ENCODE assay signal across 8 mouse cellular contexts in the genomic region with DNA sequence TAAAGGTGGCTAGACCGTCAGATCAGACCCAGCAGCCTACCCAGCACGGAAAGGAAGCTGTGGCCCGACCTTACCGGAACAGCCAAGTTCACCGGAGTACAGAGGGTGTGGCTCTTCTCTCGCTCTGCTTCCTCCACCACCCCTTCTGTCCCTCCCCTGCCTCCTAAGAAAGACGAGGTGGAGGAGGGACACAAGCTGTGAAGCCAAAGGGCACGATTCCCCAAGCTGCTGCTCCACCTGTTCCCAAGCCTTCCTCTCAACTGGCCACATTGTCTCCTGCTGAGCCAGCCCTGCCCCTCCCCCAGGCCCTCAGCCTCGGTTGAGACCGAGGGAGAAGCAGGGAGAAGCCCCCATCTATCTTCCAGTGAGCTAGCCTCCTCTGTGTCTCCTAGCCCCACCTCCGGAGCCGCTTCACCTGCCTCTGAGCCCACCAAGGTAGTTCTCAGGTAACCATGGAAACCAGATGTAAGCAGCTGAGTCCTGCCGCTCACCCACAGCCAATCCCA. TPM values are rescaled to one million over a fixed set of nuclear protein-coding genes. Genes with fewer than 3 reads are reported as not detected.
DNase-seq lines count a peak whose midpoint lies in the region; ATAC-seq lines count a peak whose summit lies in the region.

No protein-coding gene starts in this region.

- DNase-seq in urinary bladder, postnatal 14 days (ENCODE audit: low spot score) = peak; percentile 54
- no peak for DNase-seq in urinary bladder, postnatal 10 days (ENCODE audit: low spot score)
- DNase-seq in kidney, postnatal 36 days = peak; percentile 35 to 77
- peak; percentile 50 for DNase-seq in mesoderm, embryonic 11.5 days (ENCODE audit: low read depth, low spot score)
- no peak for DNase-seq in frontal cortex, postnatal 36 days (ENCODE audit: low spot score in 2 of 2)
- no peak for DNase-seq in layer of hippocampus, adult 8-10 months (ENCODE audit: low spot score in 2 of 2)
- DNase-seq in adrenal gland, adult 2 months = no peak

- no peak overlapping the region for H3K4me2 ChIP-seq in heart, embryonic 16.5 days (ENCODE audit: low read depth, low read length)

- 0 out of 2 replicates have a peak, but pooled peaks cover 3% of the 10 kb centered on the region for H3K36me3 ChIP-seq in heart, embryonic 16.5 days (ENCODE audit: control insufficient read depth, insufficient read depth)

- peaks cover 8% of the 10 kb centered on the region for H3K4me1 ChIP-seq in heart, embryonic 16.5 days (ENCODE audit: control insufficient read depth, insufficient read depth, low read length)

- peaks cover 3% of the 10 kb centered on the region; the same call in 1 of the 2 replicates for H3K27me3 ChIP-seq in heart, embryonic 16.5 days (ENCODE audit: control insufficient read depth, insufficient read depth, low read length)

- ATAC-seq in heart, embryonic 16.5 days (replicated peaks; ENCODE audit: extremely low read depth, insufficient read depth, low FRiP score) = 0 out of 2 replicates have a peak, but pooled peaks have one; percentile 8

- no peaks in the 10 kb centered on the region for H3K9me3 ChIP-seq in heart, embryonic 16.5 days (replicated peaks; ENCODE audit: control insufficient read depth, low read length)

- WGBS in heart, embryonic 16.5 days = 38% methylated on average over 13 of the region's 13 CpGs

- no peak overlapping the region for H3K4me3 ChIP-seq in heart, embryonic 16.5 days (ENCODE audit: low read length)

- H3K9ac ChIP-seq in heart, embryonic 16.5 days (ENCODE audit: low read length) = no peak overlapping the region

- no peak overlapping the region for H3K27ac ChIP-seq in heart, embryonic 16.5 days (ENCODE audit: low read length)

RNA-seq across cellular contexts. Expression of gene Mroh3, which starts 38.5 kb away (rescaled TPM):
- not detected in 2 replicates for polyA plus RNA-seq in heart, embryonic 16.5 days (2015; fragmentation: Nextera tagmentation; extraction: Ambion mirVana)
- 1 to 10 TPM in 2 of 4 experiments, under 1 TPM in 2; 0.71 to 3.1 (median 2.0) TPM for total RNA-seq in layer of hippocampus, adult 8-10 months (2022)
- not detected for total RNA-seq in adrenal gland, adult 2 months (2021)
- polyA plus RNA-seq in adrenal gland, adult 2 months (2012; rRNA removed) = not detected in 2 replicates

RNA-seq across cellular contexts. Expression of gene Kif21b, which starts 43.0 kb away (rescaled TPM):
- polyA plus RNA-seq in heart, embryonic 16.5 days (2015; fragmentation: Nextera tagmentation; extraction: Ambion mirVana) = 1.8 and 2.6 TPM in 2 replicates
- total RNA-seq in layer of hippocampus, adult 8-10 months (2022) = 10 to 100 TPM; 42.0 to 44.3 (median 42.9) TPM
- 1 to 10 TPM; 2.2 to 5.1 TPM for total RNA-seq in adrenal gland, adult 2 months (2021)
- polyA plus RNA-seq in adrenal gland, adult 2 months (2012; rRNA removed) = 4.5 and 6.5 TPM in 2 replicates

RNA-seq across cellular contexts. Expression of gene Inava, which starts 59.9 kb away (rescaled TPM):
- 2.6 TPM in 2 replicates for polyA plus RNA-seq in heart, embryonic 16.5 days (2015; fragmentation: Nextera tagmentation; extraction: Ambion mirVana)
- 1 to 10 TPM; 2.3 to 3.7 (median 3.0) TPM for total RNA-seq in layer of hippocampus, adult 8-10 months (2022)
- under 1 TPM in 1 of 2 experiments, not detected in 1; 0.24 TPM for total RNA-seq in adrenal gland, adult 2 months (2021)
- 0.19 and 0.33 TPM in 2 replicates for polyA plus RNA-seq in adrenal gland, adult 2 months (2012; rRNA removed)

Comparison
In these comparisons a context has a peak if more than half of its experiments do, and no peak if none do; other contexts are left out.
1. DNase-seq: peak in urinary bladder, postnatal 14 days (single experiment), kidney, postnatal 36 days (2 of 2) and mesoderm, embryonic 11.5 days (single experiment); none in urinary bladder, postnatal 10 days (single experiment), frontal cortex, postnatal 36 days (0 of 2), layer of hippocampus, adult 8-10 months (0 of 2) and adrenal gland, adult 2 months (single experiment).
2. RNA of gene Kif21b, which starts 43.0 kb away (total RNA-seq): 42.0 to 44.3 TPM in layer of hippocampus, adult 8-10 months; 2.2 to 5.1 TPM in adrenal gland, adult 2 months; every median in the first group is over 4 times any median in the second.